Mouse (Mus musculus) CH12.LX (cell line): ENCODE measurements around the gene Xylt1. TPM values are rescaled to one million over a fixed set of nuclear protein-coding genes. Genes with fewer than 3 reads are reported as not detected.

ENCODE experiments used
- DNase-seq: peaks from one replicate; pipeline ENCODE4 v3.0.0-alpha.2; 2013; ENCODE audit errors: extremely low read depth
- H3K27ac ChIP-seq: 2 replicates; pipeline ENCODE4 v1.5.1; 2012; ENCODE audit warnings: low read depth, mild to moderate bottlenecking, control low read depth, moderate library complexity; ENCODE audit not compliant: insufficient read depth
- H3K27me3 ChIP-seq: replicated peaks from 2 replicates; pipeline ENCODE3; 2012; ENCODE audit warnings: inconsistent platforms
- H3K36me3 ChIP-seq, 2 experiments: replicated peaks in 1 of 2; 2 replicates each; pipeline versions ENCODE3 to v1.6.1; 2012; ENCODE audit warnings: inconsistent platforms in 1 of 2, low read length in 1 of 2, mild to moderate bottlenecking in 1 of 2, mixed read lengths in 1 of 2, moderate library complexity in 1 of 2; ENCODE audit not compliant: control insufficient read depth in 1 of 2, insufficient read depth in 1 of 2
- H3K4me1 ChIP-seq, 2 experiments: 2 replicates each; pipeline ENCODE4 v1.6.1; 2012; ENCODE audit warnings: inconsistent platforms in 1 of 2, moderate library complexity in 1 of 2; ENCODE audit not compliant: insufficient read depth in 2 of 2, control insufficient read depth in 1 of 2
- H3K4me2 ChIP-seq: 2 replicates; pipeline ENCODE4 v1.6.1; 2012; ENCODE audit warnings: low read depth, mild to moderate bottlenecking, control low read depth; ENCODE audit not compliant: poor library complexity, insufficient read depth, severe bottlenecking
- H3K4me3 ChIP-seq, 3 experiments: fragments of 150-350 bp in 1 of 3; sonication (generic) in 1 of 3; replicated peaks in 1 of 3; 2 replicates each; pipeline versions ENCODE3 to v1.5.1; 2011 to 2012; ENCODE audit warnings: low read depth in 2 of 3, low read length in 2 of 3, mild to moderate bottlenecking in 2 of 3, moderate library complexity in 2 of 3, control low read depth in 1 of 3, improper control_type of control experiment in 1 of 3, inconsistent platforms in 1 of 3, mixed read lengths in 1 of 3; ENCODE audit not compliant: poor library complexity in 1 of 3
- H3K79me2 ChIP-seq: replicated peaks from 2 replicates; pipeline ENCODE4 v1.6.1; 2012; ENCODE audit warnings: mild to moderate bottlenecking, moderate library complexity; ENCODE audit not compliant: control insufficient read depth, poor library complexity, insufficient read depth, severe bottlenecking; ENCODE audit errors: extremely low read depth
- H3K9ac ChIP-seq: 2 replicates; pipeline ENCODE4 v1.6.1; 2012; ENCODE audit warnings: low read depth, mild to moderate bottlenecking, control low read depth, moderate library complexity; ENCODE audit not compliant: insufficient read depth
- H3K9me3 ChIP-seq: replicated peaks from 2 replicates; pipeline ENCODE3; 2012; ENCODE audit warnings: low read length, inconsistent platforms, mixed read lengths
- E2F4 ChIP-seq: IDR thresholded peaks from 2 replicates; pipeline ENCODE4 v1.6.1; 2011; ENCODE audit warnings: low read depth, low read length, improper control_type of control experiment; ENCODE audit not compliant: insufficient replicate concordance
- ETS1 ChIP-seq: conservative IDR thresholded peaks from 2 replicates; pipeline ENCODE4 v1.6.1; 2012; ENCODE audit warnings: low read depth, mild to moderate bottlenecking, inconsistent platforms, low read length, improper control_type of control experiment, moderate library complexity
- IRF4 ChIP-seq: IDR thresholded peaks from 2 replicates; pipeline ENCODE4 v1.6.1; 2014; ENCODE audit warnings: low read depth, mild to moderate bottlenecking, inconsistent platforms, low read length, improper control_type of control experiment
- JUND ChIP-seq: conservative IDR thresholded peaks from 2 replicates; pipeline ENCODE4 v1.6.1; 2011; ENCODE audit warnings: low read depth, low read length, improper control_type of control experiment
- KAT2A ChIP-seq: IDR thresholded peaks from 2 replicates; pipeline ENCODE4 v1.6.1; 2012; ENCODE audit warnings: low read length, improper control_type of control experiment, inconsistent platforms; ENCODE audit not compliant: insufficient replicate concordance
- MAX ChIP-seq: IDR thresholded peaks from 2 replicates; pipeline ENCODE4 v1.6.1; 2011; ENCODE audit warnings: low read length, improper control_type of control experiment
- MAZ ChIP-seq: IDR thresholded peaks from 2 replicates; pipeline ENCODE4 v1.6.1; 2012; ENCODE audit warnings: low read depth, mild to moderate bottlenecking, inconsistent platforms, low read length, improper control_type of control experiment, moderate library complexity
- MYC ChIP-seq: IDR thresholded peaks from 2 replicates; pipeline ENCODE4 v1.6.1; 2011; ENCODE audit warnings: low read depth, mild to moderate bottlenecking, improper control_type of control experiment, low read length
- NRF1 ChIP-seq: IDR thresholded peaks from 2 replicates; pipeline ENCODE4 v1.6.1; 2014; ENCODE audit warnings: low read depth, mild to moderate bottlenecking, inconsistent platforms, low read length, improper control_type of control experiment, moderate library complexity
- PAX5 ChIP-seq: IDR thresholded peaks from 2 replicates; pipeline ENCODE4 v1.6.1; 2012; ENCODE audit warnings: low read length, inconsistent platforms, mixed read lengths
- RCOR1 ChIP-seq: conservative IDR thresholded peaks from 2 replicates; pipeline ENCODE4 v1.6.1; 2012; ENCODE audit warnings: low read depth, mild to moderate bottlenecking, inconsistent platforms, low read length, improper control_type of control experiment
- SMC3 ChIP-seq: IDR thresholded peaks from 2 replicates; pipeline ENCODE4 v1.6.1; 2011; ENCODE audit warnings: low read depth, low read length, improper control_type of control experiment
- TCF12 ChIP-seq: IDR thresholded peaks from 2 replicates; pipeline ENCODE4 v1.6.1; 2014; ENCODE audit warnings: low read depth, mild to moderate bottlenecking, inconsistent platforms, low read length, improper control_type of control experiment
- UBTF ChIP-seq: IDR thresholded peaks from 2 replicates; pipeline ENCODE4 v1.6.1; 2012; ENCODE audit warnings: low read depth, mild to moderate bottlenecking, inconsistent platforms, low read length, improper control_type of control experiment, moderate library complexity
- USF1 ChIP-seq: IDR thresholded peaks from 2 replicates; pipeline ENCODE4 v1.6.1; 2014; ENCODE audit warnings: low read depth, mild to moderate bottlenecking, inconsistent platforms, low read length, improper control_type of control experiment
- USF2 ChIP-seq: conservative IDR thresholded peaks from 2 replicates; pipeline ENCODE4 v1.6.1; 2011; ENCODE audit warnings: low read depth, low read length, improper control_type of control experiment
- ZC3H11A ChIP-seq: IDR thresholded peaks from 2 replicates; pipeline ENCODE4 v1.6.1; 2012; ENCODE audit warnings: low read depth, mild to moderate bottlenecking, inconsistent platforms, low read length, improper control_type of control experiment
- ZKSCAN1 ChIP-seq: IDR thresholded peaks from 2 replicates; pipeline ENCODE4 v1.6.1; 2012; ENCODE audit warnings: low read depth, inconsistent platforms, low read length, improper control_type of control experiment, borderline replicate concordance
- ZNF384 ChIP-seq: IDR thresholded peaks from 2 replicates; pipeline ENCODE4 v1.6.1; 2012; ENCODE audit warnings: low read depth, low read length, improper control_type of control experiment, inconsistent platforms
- dilution Hi-C: fragments of 300-500 bp; cut with MboI; formaldehyde crosslinking; loops from 2 replicates; pipeline ENCODE4 v1.14.3; 2020; ENCODE audit warnings: low sequenced_read_pairs; ENCODE audit not compliant: extremely low pct_unique_long_range_greater_than_20kb, extremely low pct_ligation_motif_present
- in situ Hi-C: fragments of 300-500 bp; cut with MboI; formaldehyde crosslinking; loops from 3 replicates; pipeline ENCODE4 v1.14.3; 2019; ENCODE audit warnings: low sequenced_read_pairs, low pct_ligation_motif_present, low pct_unique_long_range_greater_than_20kb, mixed read lengths
- polyA plus RNA-seq: library from polyadenylated mRNA; unstranded; fragments of >175 nt; gene quantifications from 2 replicates; pipeline ENCODE4 v1.2.1, GENCODE M21; 2012; ENCODE audit warnings: low read depth; ENCODE audit not compliant: insufficient read length
- total RNA-seq, 2 experiments: library from RNA; depleted of rRNA; stranded (reverse); fragments of 300-350 nt in 1 of 2; fragments of >200 nt in 1 of 2; gene quantifications; 2 replicates each; pipeline ENCODE4 v1.2.3; 2012 to 2014

Xylt1 gene
- total and polyA plus RNA-seq, 3 experiments: 0.38 to 0.84 (median 0.38) TPM

GRCm38 (mm10) chr7:117525678-117526077 lies 144.9 kb downstream of the Xylt1 start:
- dilution Hi-C loops (no loop called here), in situ Hi-C loops (loop anchor here (5.0 kb wide), 1 partner anchor 33 kb away; no protein-coding TSS in a partner anchor)
- TF ChIP-seq MAX (no peak), IRF4 (no peak), MYC (no peak), PAX5 (no peak), ETS1 (no peak), KAT2A (no peak), NRF1 (no peak), E2F4 (no peak), SMC3 (no peak), USF2 (no peak), ZC3H11A (no peak), TCF12 (no peak), ZKSCAN1 (no peak), UBTF (no peak), ZNF384 (no peak)
- Histone ChIP-seq H3K27ac (no peak overlapping the region), H3K9ac (no peak overlapping the region), H3K9me3 (peaks cover 5% of the 10 kb centered on the region), H3K36me3 (no peaks in the 10 kb centered on the region), H3K27me3 (no peaks in the 10 kb centered on the region), H3K4me2 (no peak overlapping the region), H3K79me2 (no peaks in the 10 kb centered on the region), H3K4me3 (no peak overlapping the region), H3K4me1 (peaks cover 5 to 9% of the 10 kb centered on the region in 2 experiments; a peak in 3 of 4 replicates)
- no peak for DNase-seq

DNA sequence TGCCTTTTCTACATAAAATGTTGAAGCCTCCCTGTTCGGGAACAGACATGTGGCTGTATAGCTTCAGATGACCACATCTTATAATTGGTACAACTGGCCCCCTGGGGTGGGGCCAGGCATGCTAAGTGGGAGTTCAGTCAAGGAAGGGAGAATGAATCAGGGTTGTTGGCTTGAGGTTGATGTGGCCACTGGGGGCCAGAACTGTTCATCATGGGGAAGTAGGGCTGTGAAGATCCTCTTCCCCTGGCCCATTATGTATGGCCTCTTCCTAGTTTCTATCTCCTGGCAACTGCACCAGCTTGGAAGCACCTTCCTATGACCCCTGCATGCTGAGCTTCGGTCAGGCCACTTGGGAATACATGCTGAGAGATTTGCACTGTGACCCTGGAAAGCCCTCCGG lies 145.8 kb downstream of the Xylt1 start:
- H3K27ac ChIP-seq: no peak overlapping the region
- peaks cover 5 to 10% of the 10 kb centered on the region in 2 experiments; a peak in 3 of 4 replicates for H3K4me1 ChIP-seq
- H3K9ac ChIP-seq: no peak overlapping the region
- no peaks in the 10 kb centered on the region for H3K36me3 ChIP-seq
- H3K9me3 ChIP-seq: no peaks in the 10 kb centered on the region
- dilution Hi-C loops: no loop called here
- no peak overlapping the region for H3K4me3 ChIP-seq
- no peak for DNase-seq
- no peak for TF ChIP-seq USF1
- TF ChIP-seq E2F4: no peak
- no peak for TF ChIP-seq SMC3
- no peak for TF ChIP-seq USF2
- no peak for TF ChIP-seq ETS1
- TF ChIP-seq JUND: no peak
- TF ChIP-seq MAZ: no peak
- no peak for TF ChIP-seq UBTF
- no peak for TF ChIP-seq RCOR1
- H3K4me2 ChIP-seq: no peak overlapping the region
- no peaks in the 10 kb centered on the region for H3K27me3 ChIP-seq
- in situ Hi-C loops: loop anchor here (5.0 kb wide), 1 partner anchor 34 kb away; no protein-coding TSS in a partner anchor
- H3K79me2 ChIP-seq: no peaks in the 10 kb centered on the region
